Mouse (Mus musculus) induced T-regulatory cell, adult 2 months (primary cell): ENCODE measurements around the gene Gm10959.
"Not testable (repeated sequence)": the region's sequence is repeated elsewhere in the genome, so short reads cannot be mapped to it uniquely, and the experiment has no call there.

Experiments
- DNase-seq: peaks from one replicate; pipeline ENCODE4 v3.0.0-alpha.2; 2012; ENCODE audit warnings: low read depth

Gm10959 gene

DNA sequence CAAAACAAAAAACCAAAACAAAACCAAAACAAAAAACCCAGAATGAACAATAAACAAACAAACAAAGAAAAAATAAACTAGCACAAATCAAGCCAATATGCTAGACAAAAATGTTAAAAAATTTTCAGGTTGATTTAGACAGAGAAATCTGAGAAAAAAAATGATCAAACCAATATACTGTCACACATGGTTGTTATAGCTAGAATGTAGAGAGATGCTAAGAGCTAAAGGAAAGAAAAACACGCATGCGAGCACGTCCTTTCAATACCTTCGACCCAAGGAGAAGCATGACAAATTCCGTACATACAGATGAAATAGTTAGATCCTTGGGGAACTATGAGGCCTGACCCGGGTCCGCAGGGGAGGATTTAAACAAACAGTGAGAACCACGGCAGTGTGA lies at the start of gene Gm10959:
Gene Gm10959, minus strand, starts transcription at position 101 of the 400 bp plus-strand sequence.
- no peak for DNase-seq

DNA sequence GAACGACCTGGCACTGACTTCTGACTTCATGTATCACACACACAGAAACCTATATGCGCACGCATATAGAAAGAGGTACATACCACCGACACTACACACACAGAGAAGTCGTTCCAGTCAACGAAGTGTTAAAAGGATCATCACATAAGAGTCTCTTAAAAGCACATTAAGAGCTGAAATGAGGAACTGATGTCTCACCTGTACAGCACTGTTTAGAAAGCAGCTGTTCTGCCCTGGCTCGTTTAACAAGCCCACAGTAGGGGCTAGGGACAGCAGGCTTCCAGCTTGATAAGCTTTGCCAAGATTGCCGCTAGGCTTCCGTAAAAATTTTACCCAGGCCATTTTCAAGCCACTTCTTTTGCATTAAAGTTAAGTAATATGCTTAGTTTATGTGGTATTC lies 49.2 kb upstream of the Gm10959 start:
- DNase-seq: no peak

DNA sequence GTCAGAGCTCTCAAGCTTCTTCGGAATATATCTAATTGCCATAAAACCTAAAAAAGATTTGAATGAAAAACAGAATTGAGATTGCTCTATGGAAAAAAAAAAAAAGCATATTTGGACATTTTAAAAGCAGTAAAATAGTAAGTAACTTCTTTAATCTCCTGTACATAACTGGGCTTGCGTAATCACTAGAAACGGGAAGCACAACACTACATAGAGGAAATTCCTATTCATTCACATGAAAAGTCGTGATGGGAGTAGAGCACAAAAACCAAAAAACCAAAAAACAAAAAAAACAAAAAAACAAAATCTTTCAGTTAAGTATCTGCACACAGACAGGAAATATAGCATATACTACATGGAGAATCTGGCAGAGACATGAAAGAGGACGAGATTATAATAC lies 45.1 kb upstream of the Gm10959 start:
- DNase-seq: no peak

DNA sequence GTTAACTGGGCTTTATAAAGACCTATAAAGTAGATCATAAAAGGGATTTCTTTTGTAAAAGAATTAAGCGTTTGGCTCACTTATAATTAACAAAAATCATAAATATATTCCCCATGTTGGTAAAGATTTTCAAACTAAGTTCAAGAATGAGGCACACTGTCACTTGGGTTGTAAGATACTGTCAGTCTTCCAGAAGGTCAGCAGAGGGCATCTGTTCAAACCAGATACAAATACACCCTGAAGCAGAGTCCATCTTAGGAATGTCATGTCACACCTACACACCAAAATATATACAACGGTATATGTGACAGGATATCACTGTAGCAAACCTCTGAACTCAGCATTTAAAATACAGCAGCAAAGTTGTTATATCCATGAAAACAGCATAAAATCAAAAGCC lies 31.0 kb upstream of the Gm10959 start:
- no peak for DNase-seq

DNA sequence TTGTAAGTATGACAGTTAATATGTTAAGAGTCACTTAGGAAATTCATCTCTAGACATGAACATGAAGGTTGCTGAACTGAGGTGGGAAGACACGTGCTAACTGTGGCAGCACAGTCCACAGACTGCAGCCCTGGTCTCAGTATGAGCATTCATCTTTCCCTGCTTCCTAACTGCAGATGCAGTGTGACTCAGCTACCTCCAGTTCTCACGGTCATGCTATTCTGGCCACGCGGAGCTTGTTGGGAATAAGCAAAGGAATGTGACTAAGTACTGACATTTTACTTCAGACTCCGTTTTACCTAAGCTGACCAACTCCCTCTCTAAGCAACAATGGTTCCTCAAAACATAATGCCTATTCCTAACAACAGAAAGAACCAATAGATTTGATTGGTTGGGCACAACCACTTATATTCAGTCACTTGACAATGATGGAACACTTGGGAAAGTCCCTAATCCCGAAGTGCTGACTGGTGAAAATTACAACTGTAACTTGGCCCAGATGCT lies 24.3 kb upstream of the Gm10959 start:
- no peak for DNase-seq

DNA sequence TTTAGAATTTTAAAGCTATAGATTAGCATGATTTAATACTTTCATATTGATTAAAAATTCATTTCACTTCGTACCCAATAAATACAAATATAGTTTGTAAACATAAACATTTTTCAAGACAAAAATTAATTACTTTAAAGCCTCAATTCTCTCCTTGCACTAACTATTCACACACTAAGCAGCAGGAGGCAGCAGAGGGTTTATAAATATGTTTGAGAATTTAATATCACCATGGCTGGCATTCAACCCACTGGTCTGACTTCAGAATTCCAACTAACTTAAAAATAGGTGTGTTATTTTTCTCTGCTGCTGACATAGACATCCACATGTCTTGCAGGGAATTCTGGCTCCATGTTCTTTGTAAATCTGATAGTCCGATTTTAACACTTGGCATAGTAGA lies 20.1 kb upstream of the Gm10959 start:
- DNase-seq: peak; percentile 67

DNA sequence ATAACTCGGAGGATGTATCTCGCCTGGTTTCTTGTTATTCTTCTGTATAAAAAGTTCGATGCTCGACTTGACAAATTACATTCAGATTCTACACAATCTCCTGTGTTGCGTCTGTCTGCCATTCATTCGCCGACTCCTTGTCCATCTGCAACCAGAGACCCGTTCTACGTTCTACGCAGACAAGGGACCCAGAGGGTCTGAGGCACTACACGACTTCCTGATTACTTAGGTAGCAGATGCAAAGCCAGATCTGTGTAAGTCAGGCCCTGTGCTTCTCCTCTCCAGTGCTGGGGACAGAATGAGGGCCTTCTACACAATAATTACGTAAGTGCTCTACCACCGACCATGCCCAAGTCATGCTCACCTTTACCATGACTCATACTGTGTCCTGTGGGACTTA lies 18.0 kb upstream of the Gm10959 start:
- not testable (repeated sequence) for DNase-seq

DNA sequence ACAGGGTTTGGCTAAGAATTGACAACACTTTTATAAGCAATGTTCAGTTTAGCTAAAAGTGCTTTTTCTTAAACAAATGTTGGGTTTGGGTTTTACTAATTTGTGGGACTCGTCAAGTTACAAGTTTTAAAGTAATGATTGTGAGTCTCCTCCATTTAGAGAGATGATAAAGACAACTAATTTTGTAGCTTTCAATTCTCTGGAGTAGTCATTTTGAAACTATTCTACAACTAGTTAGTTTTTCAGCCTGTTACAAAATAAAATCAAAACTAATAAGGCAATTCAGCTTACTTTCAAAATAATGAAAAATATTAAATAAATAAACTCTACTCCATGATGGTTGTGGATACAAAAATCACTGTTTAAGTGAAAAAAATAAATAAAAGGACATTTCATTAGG lies 13.3 kb upstream of the Gm10959 start:
- no peak for DNase-seq

DNA sequence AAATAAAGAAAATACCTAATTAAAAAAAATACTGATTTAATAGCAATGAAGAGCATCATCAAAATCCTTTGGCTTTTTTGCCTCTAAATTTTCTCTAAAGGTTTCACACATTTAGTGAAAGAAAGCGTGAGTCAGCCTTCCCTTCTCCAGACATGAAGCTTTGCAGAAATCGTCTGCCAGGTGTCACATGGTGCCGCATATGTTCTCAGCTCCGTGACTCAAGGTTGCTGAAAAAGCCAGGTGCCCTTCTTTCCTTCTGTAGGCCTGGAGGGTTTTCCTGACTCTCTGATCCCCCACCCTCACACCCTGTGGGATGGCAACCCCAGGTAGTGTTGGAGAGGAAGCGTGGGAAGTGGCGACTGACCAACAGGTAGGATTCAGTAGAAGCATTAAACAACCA lies 10.6 kb upstream of the Gm10959 start:
- no peak for DNase-seq

DNA sequence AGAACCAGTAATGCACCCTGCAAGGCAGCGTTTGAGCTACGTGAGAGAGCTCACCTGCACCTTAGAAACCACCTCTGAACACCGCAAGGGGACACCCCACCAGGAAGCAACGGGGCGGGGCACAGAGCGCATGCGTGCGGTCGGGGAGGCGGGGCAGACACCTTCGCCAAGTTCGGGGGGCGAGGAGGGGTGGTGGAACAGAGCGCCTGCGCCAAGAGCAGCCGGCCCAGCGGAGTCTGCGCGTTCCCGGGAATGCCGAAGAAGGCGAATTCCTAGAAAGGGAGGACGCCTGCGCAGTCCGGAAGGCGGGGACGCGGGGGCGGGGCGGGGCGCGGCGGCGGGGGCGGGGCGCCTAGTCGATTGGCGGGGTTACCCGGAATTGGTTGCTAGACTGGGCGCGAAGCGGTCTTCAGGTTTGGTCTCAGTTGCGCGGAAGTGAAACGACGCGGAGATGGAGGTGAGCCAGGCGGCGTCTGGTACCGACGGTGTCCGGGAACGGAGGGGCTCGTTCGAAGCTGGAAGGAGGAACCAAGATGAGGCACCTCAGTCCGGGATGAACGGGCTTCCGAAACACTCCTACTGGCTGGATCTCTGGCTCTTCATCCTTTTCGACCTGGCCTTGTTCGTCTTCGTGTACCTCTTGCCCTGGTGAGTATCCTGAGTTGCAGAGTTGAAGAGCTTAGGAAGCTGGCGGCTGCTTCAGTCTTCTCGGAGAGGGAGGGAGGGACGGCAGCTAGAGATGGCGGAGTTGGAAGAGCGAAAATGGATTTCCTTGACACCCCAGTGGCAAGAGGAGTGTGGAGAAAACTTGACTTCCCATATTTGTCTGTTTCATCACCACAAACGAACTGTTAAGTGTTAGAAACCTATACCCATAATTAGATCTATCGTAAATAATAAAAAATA lies 5.1 kb upstream of the Gm10959 start, which contains the start of gene 1810037I17Rik:
Gene 1810037I17Rik, plus strand, starts transcription at position 195 of the 906 bp plus-strand sequence.
- peak; percentile 93 for DNase-seq

DNA sequence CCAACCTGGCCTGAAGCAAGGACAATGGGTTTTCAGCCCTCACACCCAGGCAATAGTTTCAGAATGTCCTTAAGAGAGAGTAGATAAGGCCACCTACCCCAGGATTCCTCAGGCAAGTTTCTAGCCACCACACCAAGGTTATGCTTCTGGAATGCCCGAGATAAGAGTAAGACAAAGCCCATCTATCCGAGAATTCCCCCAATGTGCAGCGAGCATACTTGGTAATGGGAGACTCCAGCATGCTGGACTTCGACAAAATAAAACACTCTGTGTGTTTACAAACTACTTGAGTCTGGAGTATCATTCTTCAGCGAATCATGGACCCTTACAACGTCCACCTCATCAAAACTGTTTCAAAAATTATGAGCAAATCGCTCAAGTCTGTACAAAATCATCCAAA lies 4.0 kb upstream of the Gm10959 start:
- DNase-seq: no peak

DNA sequence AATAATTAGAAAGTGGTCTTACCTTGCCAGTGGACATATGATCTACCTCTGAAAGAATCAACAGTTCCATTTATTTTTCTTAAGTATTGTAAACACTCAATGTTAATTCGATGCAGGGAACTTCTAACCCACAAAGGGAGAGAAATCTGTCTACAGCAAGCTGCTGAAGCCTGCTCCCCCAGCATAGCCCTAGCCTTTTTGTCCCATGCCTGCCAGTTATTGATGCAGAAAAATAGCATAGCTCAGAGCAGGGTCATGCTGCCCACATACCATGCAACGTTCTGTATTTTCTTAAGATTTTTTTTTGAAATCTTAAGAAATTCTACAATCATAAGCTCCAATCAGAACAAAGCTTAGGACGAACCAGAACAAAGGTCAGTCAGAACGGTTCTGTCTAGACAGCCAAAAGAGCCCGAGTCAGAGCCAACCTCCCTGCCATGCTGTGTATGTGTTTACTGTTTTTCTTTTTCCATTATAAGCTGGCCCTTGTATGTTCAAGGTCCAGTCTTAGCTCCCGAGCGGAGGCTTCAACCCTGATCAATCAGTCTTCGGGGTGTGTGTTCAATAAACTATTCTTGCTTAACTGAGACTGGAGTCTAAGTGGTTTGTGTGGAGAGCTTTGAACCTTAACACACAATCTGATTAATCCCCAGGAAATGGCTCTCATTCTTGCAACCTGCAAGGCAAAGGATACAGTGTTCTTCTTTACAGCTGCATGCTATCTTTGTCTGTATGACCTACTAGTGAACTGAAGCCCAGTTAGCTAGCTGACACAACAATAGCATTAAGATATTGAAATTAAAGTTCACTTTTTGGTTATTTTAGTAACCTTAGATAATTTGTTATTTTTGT lies 2.7 kb upstream of the Gm10959 start:
- no peak for DNase-seq

DNA sequence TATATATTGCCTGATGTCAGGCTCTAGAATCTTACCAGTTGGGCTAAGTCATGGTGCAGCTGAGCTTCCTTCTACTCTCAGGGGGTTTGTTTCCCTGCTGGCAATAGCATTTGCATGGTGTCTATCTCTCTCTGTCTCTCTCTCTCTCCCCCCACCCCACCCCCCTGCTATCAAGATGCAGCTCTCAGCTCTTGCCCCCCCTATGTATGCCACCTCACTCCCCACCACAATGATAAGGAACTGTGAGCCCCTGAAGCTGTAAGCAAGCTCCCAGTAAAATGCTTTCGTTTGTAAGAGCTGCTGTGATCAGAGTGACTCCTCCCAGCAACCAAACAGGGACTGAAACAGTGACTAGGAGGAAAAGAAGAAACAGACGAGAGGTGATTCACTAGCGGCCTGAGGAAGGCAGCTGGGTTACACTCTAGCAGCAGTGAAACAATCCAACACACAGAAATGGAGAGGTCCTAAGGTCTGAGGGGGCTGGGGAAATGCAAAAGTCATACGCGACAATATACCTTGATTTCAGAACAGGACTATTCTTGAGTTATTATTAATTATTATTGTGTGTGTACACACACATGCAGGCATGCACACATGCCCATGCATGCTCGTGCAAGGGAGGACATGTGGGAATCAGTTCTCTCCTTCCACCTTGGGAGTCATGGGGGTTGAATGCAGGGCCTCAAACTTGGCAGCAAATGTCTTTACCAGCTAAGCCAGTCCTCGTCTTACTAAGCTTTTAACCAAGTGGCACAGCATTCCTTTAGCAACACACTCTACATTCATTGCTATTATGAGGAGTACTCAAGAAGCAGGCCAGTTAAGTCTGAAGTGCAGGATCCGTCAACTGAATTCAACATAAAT lies 1.6 kb upstream of the Gm10959 start:
- DNase-seq: no peak

DNA sequence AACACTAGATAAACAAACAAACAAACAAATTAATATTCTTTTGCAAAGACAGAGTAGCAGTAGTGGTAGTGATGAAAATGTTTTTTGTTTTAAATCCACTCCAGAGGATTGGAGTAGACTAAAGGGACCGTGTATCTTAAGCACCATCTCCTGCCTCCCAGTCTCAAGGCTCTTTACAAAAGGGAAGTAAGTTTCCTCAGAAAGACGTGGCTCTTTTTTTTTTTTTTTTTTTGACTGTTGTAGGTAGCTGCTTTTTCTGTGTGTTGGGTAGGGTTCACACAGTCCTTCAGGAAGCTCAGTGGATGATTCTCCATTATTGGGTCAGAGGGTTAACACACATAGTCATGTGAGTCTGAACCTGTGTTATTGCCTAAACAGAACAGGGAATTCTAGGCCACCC lies 488 bp downstream of the Gm10959 start:
- DNase-seq: no peak

DNA sequence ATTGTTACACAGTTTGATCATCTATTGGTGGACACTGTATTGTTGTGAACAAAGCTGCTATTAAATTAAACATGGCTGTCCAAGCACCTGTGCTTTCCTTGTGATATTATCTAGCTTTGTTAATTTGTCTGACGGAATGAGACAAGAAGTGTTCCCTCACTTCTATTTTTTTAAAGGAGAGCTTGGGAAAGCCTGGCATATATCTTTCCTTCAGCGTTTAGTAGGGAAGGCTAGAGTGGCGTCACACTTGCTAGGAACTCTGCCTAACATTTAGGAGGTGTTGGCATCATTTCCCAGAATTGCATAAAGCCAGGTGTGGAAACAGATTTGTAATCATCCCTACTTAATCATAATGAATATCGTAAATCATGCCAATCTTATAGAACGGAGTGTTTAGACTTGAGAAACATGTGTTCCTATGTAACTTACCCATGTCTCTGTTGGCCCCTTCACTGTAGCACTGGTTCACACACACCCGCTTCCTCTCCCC lies 2.9 kb downstream of the Gm10959 start:
- DNase-seq: no peak

DNA sequence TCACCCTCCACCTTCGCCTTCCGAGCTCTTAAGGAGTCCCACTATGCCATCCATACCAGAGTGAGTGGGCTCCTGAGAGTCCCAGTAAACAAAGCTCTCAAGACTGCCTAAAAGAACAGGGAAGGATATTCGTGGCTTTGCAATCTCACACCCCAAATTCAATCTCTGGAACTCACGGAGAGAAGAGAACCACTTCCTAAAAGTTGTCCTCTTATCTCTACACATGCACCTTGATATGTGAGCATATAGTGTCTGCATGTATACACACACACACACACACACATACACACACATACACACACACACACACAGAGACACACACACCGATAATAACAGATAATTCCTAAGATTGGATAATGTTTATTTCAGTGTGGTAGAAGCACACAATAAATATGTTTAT lies 3.7 kb downstream of the Gm10959 start:
- no peak for DNase-seq

DNA sequence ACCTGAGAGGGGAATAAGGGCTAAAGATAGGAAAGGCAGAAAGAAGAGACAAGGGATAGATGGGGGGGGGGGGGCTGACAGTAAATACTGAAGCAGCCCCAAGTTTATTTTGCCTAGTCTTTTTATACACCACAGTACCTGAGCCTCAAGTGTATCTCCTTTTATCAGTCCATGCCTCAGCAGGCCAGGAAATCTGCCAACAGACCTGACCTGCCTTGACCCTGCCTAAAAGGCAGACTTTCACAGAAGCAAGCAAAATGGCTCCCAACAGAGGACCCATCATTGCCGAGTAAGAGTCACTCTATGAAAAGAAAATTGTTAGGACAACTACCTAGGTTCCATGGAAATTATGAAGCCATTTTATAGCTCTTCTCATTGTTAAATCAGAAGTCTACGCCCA lies 11.3 kb downstream of the Gm10959 start:
- no peak for DNase-seq

DNA sequence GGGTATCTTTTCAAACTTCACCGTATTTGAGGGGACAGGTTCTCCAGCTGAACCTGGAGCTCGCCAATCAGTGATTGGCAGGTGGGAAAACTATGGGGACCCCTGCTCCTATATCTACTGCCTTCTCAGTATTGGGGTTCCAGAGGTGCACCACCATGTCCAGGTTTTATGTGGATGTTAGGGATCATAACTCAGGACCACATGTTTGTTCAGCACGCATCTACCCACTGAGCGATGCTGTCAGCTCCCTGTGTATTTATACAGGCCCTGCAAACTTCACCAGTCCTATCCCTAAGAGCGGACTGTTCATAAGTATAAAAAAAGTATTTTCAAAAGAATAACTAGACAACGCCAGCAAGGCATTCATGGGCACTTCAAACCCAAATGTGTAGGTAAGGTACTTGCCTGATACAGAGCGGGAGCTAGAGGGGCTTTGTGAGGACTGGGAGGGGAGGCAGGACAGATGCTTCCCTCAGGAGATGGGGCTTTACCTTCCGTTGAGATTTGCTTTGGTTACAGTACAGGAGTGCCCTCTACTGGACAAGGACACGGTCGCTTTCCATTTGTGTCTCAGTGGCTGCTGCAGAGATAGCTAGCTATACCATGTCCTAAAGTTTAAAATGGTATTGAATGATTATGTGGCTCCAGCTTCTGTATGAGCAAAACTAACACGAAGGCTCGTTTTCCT lies 15.3 kb downstream of the Gm10959 start:
- peak; percentile 62 for DNase-seq

DNA sequence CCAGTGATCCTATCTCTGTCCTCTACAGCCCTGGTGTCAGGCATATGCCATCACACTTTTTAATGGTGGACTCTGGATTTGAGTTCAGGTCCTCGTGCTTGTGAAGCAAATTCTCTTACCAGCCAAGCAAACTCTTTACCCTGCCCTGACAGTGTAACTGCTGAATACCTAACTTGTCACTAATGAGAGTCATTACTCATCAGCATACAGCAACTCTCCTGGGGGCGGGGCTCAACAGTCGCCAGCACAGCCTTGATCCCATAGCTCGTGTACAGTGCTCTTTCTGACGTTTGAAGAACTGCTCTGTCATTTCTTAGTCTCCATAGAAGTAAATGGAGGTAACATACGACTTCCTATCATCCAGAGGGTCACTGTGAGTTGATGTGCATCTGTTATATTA lies 20.9 kb downstream of the Gm10959 start:
- DNase-seq: no peak

DNA sequence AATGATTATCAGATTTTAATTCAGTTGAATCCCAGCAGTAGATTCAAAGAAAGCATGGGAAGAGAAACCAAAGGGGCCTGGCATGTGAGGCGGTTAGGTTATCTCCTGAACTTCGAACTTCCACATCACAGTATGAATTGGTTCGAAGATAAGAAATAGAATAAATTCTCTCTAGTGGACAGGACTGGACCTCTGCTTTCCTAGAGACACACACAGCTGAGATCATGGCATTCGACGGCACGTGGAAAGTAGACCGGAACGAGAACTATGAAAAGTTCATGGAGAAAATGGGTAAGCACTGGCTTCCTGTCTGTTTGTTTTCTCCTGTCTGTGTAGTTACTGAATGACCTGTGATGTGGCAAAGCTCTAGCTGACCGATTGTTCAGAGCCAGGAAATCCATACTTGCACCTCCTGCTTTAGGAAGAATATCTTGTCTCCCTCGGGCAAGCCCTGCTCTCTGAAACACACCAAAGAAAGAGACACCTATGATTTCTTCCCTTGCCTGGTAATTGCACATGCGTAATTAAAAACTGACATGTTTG lies 23.9 kb downstream of the Gm10959 start:
- no peak for DNase-seq

DNA sequence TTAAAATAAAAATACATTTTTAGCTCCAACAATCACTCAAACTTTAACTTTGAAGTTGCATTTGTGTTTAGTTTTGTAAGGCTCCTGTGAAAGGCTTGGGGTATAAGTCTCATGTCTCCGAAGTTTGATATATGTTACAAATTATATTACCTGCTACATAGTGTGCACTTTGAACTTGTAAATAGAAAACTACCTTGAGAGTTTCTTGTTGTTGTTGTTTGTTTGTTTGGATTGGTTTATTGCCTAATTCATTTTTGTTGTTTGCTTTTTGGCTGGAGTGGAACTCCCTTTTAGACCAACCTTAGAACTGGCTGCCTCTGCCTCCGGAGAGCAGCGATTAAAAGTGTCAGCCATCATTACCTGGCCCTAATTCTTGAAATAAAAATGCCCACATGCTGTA lies 24.4 kb downstream of the Gm10959 start, which contains the start of gene Fabp2:
Gene Fabp2, plus strand, starts transcription at position 301 of the 400 bp plus-strand sequence.
- DNase-seq: no peak
